Mouse (Mus musculus) lung, postnatal 0 days (tissue): ENCODE measurements at regions not wholly inside any gene's neighbourhood (a gene's known extent, or its start where the extent isn't known, plus 50 kb on each side); places are given as distances from the start of the nearest gene placed in this dataset.

Experiments
- ATAC-seq: fragments of 200-750 bp; cut with Nextera tagmentation; 2 replicates; pipeline ENCODE4 v1.8.0; 2017; ENCODE audit warnings: moderate library complexity
- DNase-seq: peaks from one replicate; pipeline ENCODE4 v3.0.0-alpha.2; 2016; ENCODE audit warnings: low spot score
- H3K27ac ChIP-seq: fragments of 300-500 bp; sonication (generic); 2 replicates; pipeline ENCODE4 v1.5.1; 2014; ENCODE audit warnings: antibody characterized with exemption, mild to moderate bottlenecking, low read length, mixed read lengths
- H3K27me3 ChIP-seq: fragments of 300-500 bp; sonication (generic); replicated peaks from 2 replicates; pipeline ENCODE4 v1.6.1; 2014; ENCODE audit warnings: low read length, mixed read lengths; ENCODE audit not compliant: insufficient read depth
- H3K36me3 ChIP-seq: fragments of 300-500 bp; sonication (generic); 2 replicates; pipeline ENCODE4 v1.6.1; 2014; ENCODE audit warnings: low read length, mixed read lengths; ENCODE audit not compliant: insufficient read depth
- H3K4me1 ChIP-seq: fragments of 300-500 bp; sonication (generic); 2 replicates; pipeline ENCODE4 v1.6.1; 2014; ENCODE audit warnings: antibody characterized with exemption, low read depth, low read length, mixed read lengths; ENCODE audit not compliant: insufficient read depth
- H3K4me2 ChIP-seq: fragments of 300-500 bp; sonication (generic); replicated peaks from 2 replicates; pipeline ENCODE4 v1.6.1; 2014; ENCODE audit warnings: low read depth, mild to moderate bottlenecking, low read length, moderate library complexity, mixed read lengths
- H3K4me3 ChIP-seq: fragments of 300-500 bp; sonication (generic); 2 replicates; pipeline ENCODE4 v1.5.1; 2014; ENCODE audit warnings: low read depth, low read length
- H3K9ac ChIP-seq: fragments of 300-500 bp; sonication (generic); replicated peaks from 2 replicates; pipeline ENCODE4 v1.6.1; 2014; ENCODE audit warnings: low read depth, mild to moderate bottlenecking
- H3K9me3 ChIP-seq: fragments of 300-500 bp; sonication (generic); 2 replicates; pipeline ENCODE4 v1.6.1; 2016; ENCODE audit warnings: low read length, mixed read lengths
- CTCF ChIP-seq: IDR thresholded peaks from 2 replicates; pipeline ENCODE4 v1.5.1; 2016; ENCODE audit warnings: antibody characterized with exemption, mild to moderate bottlenecking
- EP300 ChIP-seq: IDR thresholded peaks from 2 replicates; pipeline ENCODE4 v1.6.1; 2016; ENCODE audit warnings: antibody characterized with exemption, mild to moderate bottlenecking, control low read depth
- WGBS: fragments of 180-500 bp; shearing (Covaris S2); extraction: QIAGEN DNeasy Blood & Tissue Kit; methylation state at CpG from one replicate; pipeline ENCODE4 v1.1.7; 2014; 5-methylcytosine and 5-hydroxymethylcytosine counted together

DNA sequence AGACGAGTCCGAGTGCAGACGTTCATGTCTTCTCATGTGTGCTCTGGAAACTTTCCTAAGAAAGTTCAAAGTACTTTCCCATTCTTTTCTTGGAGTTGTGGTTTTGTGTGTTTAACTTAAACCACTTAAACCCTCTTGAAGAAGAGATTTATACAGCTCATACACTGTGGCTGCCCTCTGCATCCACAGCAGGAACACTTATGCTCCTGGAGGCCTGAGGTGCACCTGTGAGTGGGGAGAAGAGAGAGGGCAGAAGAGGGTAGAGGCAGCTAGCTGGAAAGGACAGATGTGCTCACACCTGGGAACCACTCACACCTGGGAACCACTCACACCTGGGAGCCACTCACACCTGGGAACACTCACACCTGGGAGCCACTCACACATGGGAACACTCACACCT, 408.0 kb downstream of the Ajap1 start:
- no peak for ATAC-seq
- no peak for DNase-seq
- Histone ChIP-seq H3K9ac (no peak overlapping the region), H3K27me3 (no peaks in the 10 kb centered on the region), H3K9me3 (no peaks in the 10 kb centered on the region), H3K4me2 (no peak overlapping the region), H3K4me1 (no peaks in the 10 kb centered on the region), H3K36me3 (no peaks in the 10 kb centered on the region), H3K4me3 (no peak overlapping the region), H3K27ac (no peak overlapping the region)
- 27% methylated on average over 3 of the region's 3 CpGs for WGBS
- TF ChIP-seq CTCF (no peak), EP300 (no peak)

DNA sequence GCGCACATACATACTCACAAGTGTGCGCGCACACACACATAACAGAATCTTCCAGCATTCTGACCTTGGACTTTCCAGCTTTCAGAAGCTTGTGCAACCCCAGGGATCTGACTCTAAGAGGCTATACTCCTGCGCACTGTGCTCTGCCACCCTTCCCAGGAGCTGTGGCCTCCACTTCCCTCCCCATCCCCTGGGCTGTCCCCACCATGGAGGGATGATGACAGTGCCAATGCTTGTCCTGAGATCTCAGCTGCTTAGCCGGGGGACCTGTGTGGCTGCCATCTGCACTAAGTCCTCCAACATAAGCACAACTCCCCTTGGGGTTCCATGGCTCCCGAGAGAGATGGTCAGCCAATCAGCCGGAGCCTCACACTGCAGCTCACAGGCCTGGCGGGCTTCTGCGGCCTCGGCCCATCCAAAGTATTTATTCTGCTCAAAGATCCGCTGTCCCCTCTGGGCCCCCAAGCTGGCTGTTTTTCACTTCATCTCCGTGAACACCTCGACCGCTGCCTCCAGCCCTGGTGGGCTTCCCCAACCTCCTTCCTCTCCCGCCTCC, 412.3 kb downstream of the Ajap1 start:
- Histone ChIP-seq H3K4me3 (no peak overlapping the region), H3K9me3 (no peaks in the 10 kb centered on the region), H3K27me3 (no peaks in the 10 kb centered on the region), H3K9ac (no peak overlapping the region), H3K4me1 (no peaks in the 10 kb centered on the region), H3K4me2 (no peak overlapping the region), H3K27ac (no peak overlapping the region), H3K36me3 (no peaks in the 10 kb centered on the region)
- ATAC-seq = no peak
- TF ChIP-seq CTCF (no peak), EP300 (no peak)
- no peak for DNase-seq
- WGBS = 52% methylated on average over 15 of the region's 15 CpGs

DNA sequence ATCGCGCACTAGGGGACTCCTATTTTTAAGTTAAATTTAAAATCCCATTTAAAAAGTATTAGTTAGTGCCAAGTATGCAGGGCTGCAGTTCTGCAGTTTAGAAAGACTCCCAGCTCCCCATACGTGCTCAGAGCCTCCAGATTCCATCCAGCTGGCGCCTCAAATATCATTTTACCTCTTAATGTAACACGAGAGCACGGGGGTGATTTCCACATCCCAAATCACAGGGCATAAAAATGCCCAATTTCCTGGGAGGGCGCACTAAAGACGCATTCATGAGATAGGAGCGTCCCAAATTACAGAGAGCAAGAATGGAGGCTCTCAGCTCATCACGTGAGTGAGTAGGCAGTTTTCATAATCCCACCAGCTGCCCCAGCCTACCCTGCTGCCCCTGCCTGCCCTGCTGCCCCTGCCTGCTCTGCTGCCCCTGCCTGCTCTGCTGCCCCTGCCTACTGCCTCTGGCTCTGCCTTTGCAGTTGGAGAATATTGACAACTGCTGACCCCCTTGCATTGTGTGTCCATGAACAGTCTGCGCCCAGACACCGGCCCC, 414.1 kb downstream of the Ajap1 start:
- Histone ChIP-seq H3K27me3 (no peaks in the 10 kb centered on the region), H3K27ac (no peak overlapping the region), H3K36me3 (no peaks in the 10 kb centered on the region), H3K9ac (no peak overlapping the region), H3K4me3 (no peak overlapping the region), H3K4me1 (no peaks in the 10 kb centered on the region), H3K9me3 (no peaks in the 10 kb centered on the region), H3K4me2 (no peak overlapping the region)
- ATAC-seq (no peak), DNase-seq (no peak)
- TF ChIP-seq EP300 = no peak
- no peak for TF ChIP-seq CTCF
- 77% methylated on average over 12 of the region's 12 CpGs for WGBS

DNA sequence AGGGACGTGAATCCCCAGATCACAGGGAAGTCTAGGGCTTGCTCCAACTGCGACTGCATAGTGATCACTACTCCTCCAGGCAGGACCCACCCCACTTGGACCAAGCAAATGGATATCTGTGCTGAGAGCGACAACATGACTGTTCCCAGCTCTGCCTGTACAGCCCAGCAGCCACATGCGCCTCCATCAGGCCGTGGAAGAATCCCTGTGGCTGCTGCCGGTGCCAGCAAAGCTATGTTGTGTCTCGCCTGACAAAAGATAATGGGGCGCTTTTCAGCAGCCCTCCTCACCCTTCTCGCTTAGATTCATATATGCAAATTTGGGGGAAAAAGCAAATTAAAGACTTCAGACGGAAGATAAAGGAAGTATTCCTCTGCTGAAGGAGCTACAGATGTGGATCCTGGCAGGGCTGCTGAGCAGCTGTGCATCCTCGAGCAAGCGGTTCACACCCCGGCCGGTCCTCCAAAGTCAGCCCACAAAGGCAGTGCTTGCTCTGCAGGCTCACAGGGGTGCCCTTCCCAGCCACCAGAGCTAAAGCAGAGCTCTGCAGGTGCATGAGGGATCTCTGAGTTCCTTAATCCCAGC, 418.5 kb downstream of the Ajap1 start:
- H3K9me3 ChIP-seq = no peaks in the 10 kb centered on the region
- TF ChIP-seq EP300 (no peak), CTCF (no peak)
- H3K27ac ChIP-seq = no peak overlapping the region
- H3K9ac ChIP-seq = no peak overlapping the region
- ATAC-seq (no peak), DNase-seq (no peak)
- H3K4me2 ChIP-seq = no peak overlapping the region
- H3K36me3 ChIP-seq = no peaks in the 10 kb centered on the region
- no peaks in the 10 kb centered on the region for H3K27me3 ChIP-seq
- H3K4me1 ChIP-seq = no peaks in the 10 kb centered on the region
- H3K4me3 ChIP-seq = no peak overlapping the region
- 59% methylated on average over 14 of the region's 14 CpGs for WGBS

DNA sequence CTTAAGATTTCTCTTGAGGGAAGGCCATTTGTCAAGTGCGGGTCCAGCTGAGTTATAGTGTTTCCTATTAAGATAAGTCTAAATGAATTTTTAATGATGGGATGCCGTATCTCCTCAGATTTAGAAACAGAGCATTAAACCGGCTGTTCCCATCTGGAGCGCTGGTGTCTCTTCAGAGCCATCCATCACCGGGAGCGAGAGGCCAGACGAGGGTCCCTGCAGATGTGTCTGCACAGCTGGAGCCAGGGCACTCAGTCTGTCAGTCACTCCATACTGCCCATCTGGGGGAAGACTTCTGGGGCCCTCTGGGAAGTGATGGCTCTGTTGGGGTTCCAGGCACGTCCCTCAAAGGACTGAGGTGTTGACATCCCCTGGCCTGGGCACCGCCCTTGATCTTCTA, 419.2 kb downstream of the Ajap1 start:
- Histone ChIP-seq H3K4me2 (no peak overlapping the region), H3K9ac (no peak overlapping the region), H3K4me3 (no peak overlapping the region), H3K27ac (no peak overlapping the region), H3K27me3 (no peaks in the 10 kb centered on the region), H3K4me1 (no peaks in the 10 kb centered on the region), H3K36me3 (no peaks in the 10 kb centered on the region), H3K9me3 (no peaks in the 10 kb centered on the region)
- TF ChIP-seq EP300 (no peak), CTCF (no peak)
- no peak for DNase-seq
- ATAC-seq = no peak
- WGBS = 41% methylated on average over 9 of the region's 9 CpGs

DNA sequence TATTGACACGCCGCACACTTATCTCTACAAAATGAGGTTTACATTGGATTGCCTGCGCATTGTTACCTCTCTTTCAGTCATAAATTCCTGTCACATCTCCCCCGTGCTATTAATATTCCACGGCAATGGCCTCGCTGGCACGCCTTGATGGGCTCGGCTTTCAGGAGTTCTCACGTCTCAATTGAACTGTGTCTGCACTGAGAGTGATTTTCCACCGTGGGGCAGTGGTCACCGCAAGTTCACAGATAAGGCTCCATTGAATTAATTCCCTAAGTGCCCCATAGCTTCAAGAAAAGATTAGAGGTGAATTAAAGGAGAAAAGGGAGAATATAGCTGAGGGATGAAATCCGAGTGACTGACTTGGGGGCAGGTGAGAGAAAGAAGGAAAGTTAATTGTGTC, 424.5 kb downstream of the Ajap1 start:
- H3K27ac ChIP-seq = no peak overlapping the region
- no peak for TF ChIP-seq CTCF
- WGBS = 82% methylated on average over 12 of the region's 12 CpGs
- no peak overlapping the region for H3K4me3 ChIP-seq
- no peaks in the 10 kb centered on the region for H3K4me1 ChIP-seq
- H3K27me3 ChIP-seq = no peaks in the 10 kb centered on the region
- H3K36me3 ChIP-seq = no peaks in the 10 kb centered on the region
- no peaks in the 10 kb centered on the region for H3K9me3 ChIP-seq
- H3K9ac ChIP-seq = no peak overlapping the region
- no peak for ATAC-seq
- no peak overlapping the region for H3K4me2 ChIP-seq
- DNase-seq = no peak
